14 mouse cellular contexts compared by ENCODE assay signal in genomic region chr8:126918356-126918755, GRCm38 (mm10).
"Had no signal": no experiment of that assay in that cellular context is flagged by ENCODE, and none has a peak within 500 bp of the region (broad histone marks: within the 10 kb centered on the region; RNA-seq: fewer than 3 reads in every experiment).

No protein-coding gene starts in this region.

- H3K27me3 ChIP-seq: limb, embryonic 13.5 days; liver, embryonic 12.5 days; liver, embryonic 15.5 days; lung, embryonic 15.5 days; stomach, embryonic 15.5 days had no signal

- H3K27ac ChIP-seq: liver, embryonic 12.5 days; liver, embryonic 15.5 days had no signal

- H3K4me2 ChIP-seq: limb, embryonic 13.5 days; liver, embryonic 12.5 days; liver, embryonic 15.5 days; lung, embryonic 15.5 days; midbrain, embryonic 11.5 days; stomach, embryonic 15.5 days had no signal

- ATAC-seq: liver, embryonic 12.5 days had no signal

- DNase-seq: kidney, adult 2 months; kidney, postnatal 14 days; liver; midbrain, embryonic 14.5 days; right cerebral cortex, postnatal 14 days; right cerebral cortex, postnatal 4 days; thymus, postnatal 25 days had no signal

- H3K9ac ChIP-seq: limb, embryonic 13.5 days; liver, embryonic 12.5 days; liver, embryonic 15.5 days; lung, embryonic 15.5 days; stomach, embryonic 15.5 days had no signal

- H3K4me3 ChIP-seq: limb, embryonic 10.5 days; limb, embryonic 13.5 days; liver, embryonic 12.5 days; liver, embryonic 15.5 days; lung, embryonic 15.5 days; stomach, embryonic 15.5 days had no signal

- H3K9me3 ChIP-seq: limb, embryonic 10.5 days; limb, embryonic 13.5 days; liver, embryonic 12.5 days; liver, embryonic 15.5 days; lung, embryonic 15.5 days; stomach, embryonic 15.5 days had no signal

- H3K36me3 ChIP-seq: liver, embryonic 12.5 days; liver, embryonic 15.5 days; lung, embryonic 15.5 days; stomach, embryonic 15.5 days had no signal
